Mouse (Mus musculus): ENCODE measurements around the gene Vopp1.

DNA sequence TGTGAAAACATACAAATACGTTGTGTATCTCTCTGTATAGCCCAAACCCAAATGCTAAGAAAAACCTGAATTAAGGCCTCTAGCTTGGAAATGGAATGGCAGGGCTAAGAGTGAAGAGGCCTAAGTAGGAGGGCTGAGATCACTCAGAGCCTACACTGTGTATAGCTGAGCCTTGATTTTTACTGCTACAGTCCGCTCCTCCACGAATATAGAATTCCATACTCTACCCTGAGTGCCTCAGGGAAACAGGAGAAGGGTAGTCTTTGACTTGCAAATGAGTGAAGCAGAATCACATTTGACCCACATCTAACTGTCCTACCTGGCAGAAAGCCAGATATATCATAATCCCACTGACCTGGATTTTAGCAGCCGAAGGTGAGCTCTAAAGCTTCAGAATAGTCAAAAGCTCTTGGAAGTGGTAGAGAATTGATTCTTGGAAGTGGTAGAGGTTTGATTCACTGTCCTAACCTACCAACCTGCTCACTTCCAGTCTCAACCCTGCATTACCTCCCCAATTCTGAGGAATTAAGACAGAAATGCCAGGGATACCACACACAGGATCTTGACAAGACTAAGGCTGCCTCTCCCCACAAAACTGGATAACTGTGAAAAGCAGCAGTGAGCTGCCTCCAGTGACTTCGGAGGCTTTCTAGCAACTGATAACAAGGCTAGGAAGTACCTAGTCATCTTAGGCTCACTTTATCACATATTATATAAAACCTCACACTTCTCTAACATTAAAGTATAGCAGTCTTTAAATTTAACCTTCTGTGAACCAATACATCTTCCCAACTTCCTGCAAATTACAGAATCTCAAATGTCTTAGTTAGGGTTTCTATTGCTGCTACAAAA is 19.5 kb downstream of the Vopp1 start:
- TF ChIP-seq MAX (IDR thresholded peaks at IDR 0.05; ENCODE audit: low read length) = no peak
- TF ChIP-seq POLR2A (IDR thresholded peaks at IDR 0.05; ENCODE audit: low read depth, low read length) = no peak
- no peak for TF ChIP-seq TCF12 (IDR thresholded peaks at IDR 0.05; ENCODE audit: low read depth, low read length)
- TF ChIP-seq MYC (IDR thresholded peaks at IDR 0.05; ENCODE audit: low read depth, low read length) = no peak
- no peak for TF ChIP-seq CTCF (conservative IDR thresholded peaks at IDR 0.05 in 1 of 2, IDR thresholded peaks at IDR 0.05 in 1 of 2; ENCODE audit: low read depth in 2 of 2, low read length in 2 of 2)
- no peak for TF ChIP-seq TBP (conservative IDR thresholded peaks at IDR 0.05; ENCODE audit: low read depth, low read length)
- TF ChIP-seq PAX5 (IDR thresholded peaks at IDR 0.05; ENCODE audit: low read length) = no peak
- no peak for TF ChIP-seq MXI1 (IDR thresholded peaks at IDR 0.05; ENCODE audit: low read depth, low read length)
- TF ChIP-seq MAFK (IDR thresholded peaks at IDR 0.05; ENCODE audit: insufficient replicate concordance, low read length) = no peak
- no peak for TF ChIP-seq MAZ (IDR thresholded peaks at IDR 0.05; ENCODE audit: low read depth, low read length)
- no peak for TF ChIP-seq CHD2 (IDR thresholded peaks at IDR 0.05; ENCODE audit: low read length)
- no peak for TF ChIP-seq KAT2A (IDR thresholded peaks at IDR 0.05; ENCODE audit: insufficient replicate concordance, low read length)
- no peak for TF ChIP-seq JUND (conservative IDR thresholded peaks at IDR 0.05; ENCODE audit: low read depth, low read length)

Data from CH12.LX (cell line).